Mouse (Mus musculus): Measurements from ENCODE around the gene 1700047I17Rik2. TPM values are rescaled to one million over a fixed set of nuclear protein-coding genes. Genes with fewer than 3 reads are reported as not detected.
"Not testable (repeated sequence)": the region's sequence is repeated elsewhere in the genome, so short reads cannot be mapped to it uniquely, and the experiment has no call there.

The 1700047I17Rik2 gene
- total RNA-seq (2015; ENCODE audit: low replicate concordance): 7.9 and 9.0 TPM in 2 replicates
- 1.1 and 2.0 TPM in 2 replicates for total RNA-seq (2017; ENCODE audit: low replicate concordance)

DNA sequence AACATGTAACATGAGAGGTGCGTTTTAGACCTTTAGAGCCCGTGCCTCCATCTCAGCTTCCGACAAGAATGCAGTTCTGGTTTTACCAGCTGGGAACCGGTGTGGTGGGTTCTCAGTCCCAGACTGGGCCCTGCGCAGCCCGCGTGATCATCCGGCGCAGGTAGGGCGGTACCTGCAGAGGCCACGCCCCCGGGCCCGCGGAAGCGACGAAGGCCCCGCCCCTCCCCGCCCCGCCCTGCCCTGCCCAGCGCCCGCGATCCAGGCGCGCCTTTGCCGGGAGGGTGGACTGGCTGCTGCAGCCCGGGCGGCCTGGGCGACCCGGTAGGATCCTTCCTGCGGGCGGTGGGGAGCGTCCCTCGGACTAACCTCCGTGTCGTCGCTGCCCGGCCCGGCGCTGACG lies at the start of gene 1700047I17Rik2:
Gene 1700047I17Rik2 (plus strand): TSS at position 287 of the 400 bp plus-strand sequence.
- peak; percentile 87 for ATAC-seq (replicated peaks; ENCODE audit: low FRiP score, poor library complexity, severe bottlenecking)

DNA sequence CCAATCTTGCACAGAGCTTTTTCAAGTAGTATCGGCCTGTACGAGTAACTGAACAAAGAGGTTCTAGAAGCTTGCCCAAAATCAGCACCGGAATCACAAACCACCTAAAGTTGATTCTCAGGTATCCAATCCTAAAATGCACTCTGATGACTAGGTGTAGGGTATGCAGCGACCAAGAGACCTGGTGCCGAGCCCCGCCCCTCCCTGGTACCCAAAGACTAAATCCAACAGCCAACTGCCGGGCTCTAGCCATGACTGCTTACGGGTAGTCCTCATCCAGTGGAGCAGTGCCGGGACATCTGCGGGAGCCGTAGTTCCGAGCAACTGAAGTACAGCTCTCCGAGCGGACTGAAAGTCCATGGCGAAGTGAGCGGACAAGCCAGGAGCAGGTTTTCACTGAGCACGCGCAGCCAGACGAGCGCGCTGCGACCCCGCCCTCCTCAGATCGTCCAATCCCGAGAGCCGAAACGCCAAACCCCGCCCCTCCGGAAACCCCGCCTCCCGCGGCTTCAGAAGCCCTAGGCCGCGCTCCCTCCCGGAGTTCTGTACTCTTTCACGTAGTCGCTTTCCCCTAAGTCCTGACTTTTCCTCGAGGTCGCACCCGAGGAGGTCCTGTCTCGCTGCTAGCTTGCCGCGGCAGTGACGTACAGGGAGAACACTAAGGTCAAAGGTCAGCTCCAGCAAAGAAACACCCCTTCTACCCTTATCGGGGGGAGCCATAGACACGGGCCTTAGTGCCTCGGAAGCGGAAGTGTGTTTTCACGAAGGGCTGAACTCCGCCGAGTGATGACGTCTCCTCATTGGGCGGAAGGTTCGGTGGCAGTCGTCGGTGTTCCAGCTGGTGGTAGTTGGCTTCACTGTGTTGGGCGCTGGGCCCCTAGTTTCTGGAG lies 44.6 kb upstream of the 1700047I17Rik2 start, which contains the start of gene Srp54b:
Gene Srp54b (plus strand): TSS at position 546 of the 890 bp plus-strand sequence.
- ATAC-seq (replicated peaks; ENCODE audit: low FRiP score, poor library complexity, severe bottlenecking): peak; percentile 94

DNA sequence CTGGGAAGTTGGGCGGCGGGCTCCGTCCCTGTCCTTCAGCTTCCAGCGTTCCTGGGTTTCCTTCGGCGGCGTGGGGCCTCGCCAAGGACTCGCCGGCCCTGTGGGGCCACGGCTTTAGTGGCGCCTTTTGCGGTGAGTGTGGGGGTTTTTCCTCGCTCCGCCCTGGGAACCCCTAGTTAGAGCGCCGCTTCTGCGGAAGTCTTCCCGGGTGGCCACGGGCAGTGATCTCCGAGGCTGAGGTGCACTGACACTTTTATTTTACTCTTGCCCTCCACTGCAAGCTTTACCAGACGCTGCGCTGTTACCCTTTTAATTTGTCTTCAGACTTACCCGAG lies 44.0 kb upstream of the 1700047I17Rik2 start:
- peak; percentile 38 for ATAC-seq (replicated peaks; ENCODE audit: low FRiP score, poor library complexity, severe bottlenecking)

DNA sequence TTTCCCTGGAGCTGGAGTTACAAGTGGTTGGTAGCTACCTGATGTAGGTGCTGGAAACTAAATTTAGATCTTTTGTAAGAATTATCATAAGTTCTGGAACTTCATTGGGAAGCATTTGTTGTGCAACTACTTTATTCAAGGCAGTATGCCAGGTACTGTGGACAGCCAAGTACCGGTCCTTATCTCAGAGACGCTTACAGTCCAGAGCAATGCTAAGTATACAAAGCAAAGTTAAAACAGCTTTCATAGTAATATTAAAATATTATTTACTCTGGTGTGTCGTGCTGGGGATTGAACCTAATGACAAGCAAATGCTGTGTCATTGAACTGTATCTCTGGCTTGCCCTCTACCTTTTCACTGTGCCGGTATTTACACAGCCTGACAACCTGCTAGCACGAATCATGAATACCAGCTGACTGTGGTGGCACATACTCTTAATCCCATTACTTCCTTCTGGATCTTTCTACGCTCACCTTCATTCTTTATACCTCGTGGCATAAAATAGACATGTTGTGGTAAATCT lies 32.3 kb upstream of the 1700047I17Rik2 start:
- ATAC-seq (replicated peaks; ENCODE audit: low FRiP score, poor library complexity, severe bottlenecking): not testable (repeated sequence)

- peak; percentile 78 for ATAC-seq (replicated peaks; ENCODE audit: low FRiP score, poor library complexity, severe bottlenecking)
These were observed 11.7 kb upstream of the 1700047I17Rik2 start for GRCm38 (mm10) chr12:55187686-55188085.

DNA sequence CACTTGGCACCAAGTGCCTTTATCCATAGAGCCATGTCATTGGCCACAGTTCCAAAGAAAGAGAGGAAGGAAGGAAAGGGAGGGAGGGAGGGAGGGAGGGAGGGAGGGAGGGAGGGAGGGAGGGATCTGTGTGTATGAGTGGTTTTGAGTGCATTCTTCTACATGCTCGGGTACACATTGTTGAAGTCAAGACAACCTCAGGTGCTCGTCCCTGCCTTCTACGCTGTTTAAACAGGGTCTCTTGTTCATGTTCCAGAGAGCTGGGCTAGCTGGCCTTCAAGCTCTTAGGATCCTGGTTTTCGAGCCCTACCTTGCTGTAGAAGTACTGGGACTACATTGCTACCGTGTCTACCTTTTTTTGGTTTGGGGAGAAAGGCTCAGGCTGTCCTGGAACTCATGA lies 10.3 kb upstream of the 1700047I17Rik2 start:
- not testable (repeated sequence) for ATAC-seq (replicated peaks; ENCODE audit: low FRiP score, poor library complexity, severe bottlenecking)

GRCm38 (mm10) chr12:55199799-55200198 lies 407 bp downstream of the 1700047I17Rik2 start:
- peak; percentile 80 for ATAC-seq (replicated peaks; ENCODE audit: low FRiP score, poor library complexity, severe bottlenecking)

GRCm38 (mm10) chr12:55212944-55213343 lies 13.6 kb downstream of the 1700047I17Rik2 start:
- ATAC-seq (replicated peaks; ENCODE audit: low FRiP score, poor library complexity, severe bottlenecking): 0 out of 2 replicates have a peak, but pooled peaks have one; percentile 9

- peak; percentile 94 for ATAC-seq (replicated peaks; ENCODE audit: low FRiP score, poor library complexity, severe bottlenecking)
These were observed 30.5 kb downstream of the 1700047I17Rik2 start, which contains the start of gene Srp54c for GRCm38 (mm10) chr12:55229626-55230519. Gene Srp54c, plus strand, starts transcription at chr12:55230168.

- ATAC-seq (replicated peaks; ENCODE audit: low FRiP score, poor library complexity, severe bottlenecking): peak; percentile 43
These were observed 31.1 kb downstream of the 1700047I17Rik2 start for GRCm38 (mm10) chr12:55230520-55230861.

- ATAC-seq (replicated peaks; ENCODE audit: low FRiP score, poor library complexity, severe bottlenecking): not testable (repeated sequence)
These were observed 42.9 kb downstream of the 1700047I17Rik2 start for GRCm38 (mm10) chr12:55242243-55242642.

DNA sequence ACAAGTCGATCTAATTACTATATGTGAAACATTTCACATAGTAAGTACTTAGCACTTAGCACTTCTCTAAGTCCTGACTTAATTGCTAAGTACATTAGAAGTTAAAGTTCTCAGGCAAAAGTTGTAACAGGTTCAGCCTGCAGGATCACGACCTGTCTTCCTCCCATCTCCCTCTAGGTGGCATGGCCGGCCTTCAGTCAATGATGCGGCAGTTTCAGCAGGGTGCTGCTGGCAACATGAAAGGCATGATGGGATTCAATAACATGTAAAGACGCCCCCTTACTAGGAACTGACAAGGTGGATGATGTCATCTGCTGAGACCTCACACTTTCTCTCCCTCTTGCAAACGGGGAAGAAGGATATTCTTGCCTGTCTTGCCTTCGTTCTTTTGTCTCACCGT lies 62.6 kb downstream of the 1700047I17Rik2 start:
- peak; percentile 84 for ATAC-seq (replicated peaks; ENCODE audit: low FRiP score, poor library complexity, severe bottlenecking)

DNA sequence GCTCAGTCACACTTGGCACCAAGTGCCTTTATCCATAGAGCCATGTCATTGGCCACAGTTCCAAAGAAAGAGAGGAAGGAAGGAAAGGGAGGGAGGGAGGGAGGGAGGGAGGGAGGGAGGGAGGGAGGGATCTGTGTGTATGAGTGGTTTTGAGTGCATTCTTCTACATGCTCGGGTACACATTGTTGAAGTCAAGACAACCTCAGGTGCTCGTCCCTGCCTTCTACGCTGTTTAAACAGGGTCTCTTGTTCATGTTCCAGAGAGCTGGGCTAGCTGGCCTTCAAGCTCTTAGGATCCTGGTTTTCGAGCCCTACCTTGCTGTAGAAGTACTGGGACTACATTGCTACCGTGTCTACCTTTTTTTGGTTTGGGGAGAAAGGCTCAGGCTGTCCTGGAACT lies 64.0 kb downstream of the 1700047I17Rik2 start:
- ATAC-seq (replicated peaks; ENCODE audit: low FRiP score, poor library complexity, severe bottlenecking): not testable (repeated sequence)

Other genes with a start within 250 kb of the 1700047I17Rik2 start
- gene Gm20403, start 213.1 kb upstream of the 1700047I17Rik2 start, total RNA-seq (2015; ENCODE audit: low replicate concordance): not detected in 2 replicates
- not detected in 2 replicates for gene Gm20403, start 213.1 kb upstream of the 1700047I17Rik2 start, total RNA-seq (2017; ENCODE audit: low replicate concordance)
- 80.5 and 122 TPM in 2 replicates for gene Baz1a, start 185.2 kb upstream of the 1700047I17Rik2 start, total RNA-seq (2015; ENCODE audit: low replicate concordance)
- gene Baz1a, start 185.2 kb upstream of the 1700047I17Rik2 start, total RNA-seq (2017; ENCODE audit: low replicate concordance): 52.7 and 55.5 TPM in 2 replicates
- gene 2700097O09Rik, start 119.5 kb upstream of the 1700047I17Rik2 start, total RNA-seq (2015; ENCODE audit: low replicate concordance): 30.0 and 31.1 TPM in 2 replicates
- 9.1 and 9.9 TPM in 2 replicates for gene 2700097O09Rik, start 119.5 kb upstream of the 1700047I17Rik2 start, total RNA-seq (2017; ENCODE audit: low replicate concordance)
- gene Srp54a, start 119.3 kb upstream of the 1700047I17Rik2 start, total RNA-seq (2015; ENCODE audit: low replicate concordance): 31.1 and 33.2 TPM in 2 replicates
- 74.0 and 116 TPM in 2 replicates for gene Srp54a, start 119.3 kb upstream of the 1700047I17Rik2 start, total RNA-seq (2017; ENCODE audit: low replicate concordance)
- 6.9 TPM in 1 of 2 replicates, not detected in the other for gene Fam177a, start 75.1 kb upstream of the 1700047I17Rik2 start, total RNA-seq (2015; ENCODE audit: low replicate concordance)
- 5.6 and 7.1 TPM in 2 replicates for gene Fam177a, start 75.1 kb upstream of the 1700047I17Rik2 start, total RNA-seq (2017; ENCODE audit: low replicate concordance)
- gene Srp54b, start 44.5 kb upstream of the 1700047I17Rik2 start, total RNA-seq (2015; ENCODE audit: low replicate concordance): 8.6 and 11.5 TPM in 2 replicates
- gene Srp54b, start 44.5 kb upstream of the 1700047I17Rik2 start, total RNA-seq (2017; ENCODE audit: low replicate concordance): 50.8 and 61.3 TPM in 2 replicates
- gene Srp54c, start 30.6 kb downstream of the 1700047I17Rik2 start, total RNA-seq (2015; ENCODE audit: low replicate concordance): 18.8 and 24.7 TPM in 2 replicates
- gene Srp54c, start 30.6 kb downstream of the 1700047I17Rik2 start, total RNA-seq (2017; ENCODE audit: low replicate concordance): 29.8 and 35.9 TPM in 2 replicates
- gene 1110008L16Rik, start 100.0 kb downstream of the 1700047I17Rik2 start, total RNA-seq (2015; ENCODE audit: low replicate concordance): 11.9 and 13.8 TPM in 2 replicates
- 4.0 and 7.2 TPM in 2 replicates for gene 1110008L16Rik, start 100.0 kb downstream of the 1700047I17Rik2 start, total RNA-seq (2017; ENCODE audit: low replicate concordance)
- 6.7 and 13.3 TPM in 2 replicates for gene Ppp2r3c, start 103.4 kb downstream of the 1700047I17Rik2 start, total RNA-seq (2015; ENCODE audit: low replicate concordance)
- gene Ppp2r3c, start 103.4 kb downstream of the 1700047I17Rik2 start, total RNA-seq (2017; ENCODE audit: low replicate concordance): 7.4 and 9.6 TPM in 2 replicates
- gene Psma6, start 184.6 kb downstream of the 1700047I17Rik2 start, total RNA-seq (2015; ENCODE audit: low replicate concordance): 66.3 and 98.4 TPM in 2 replicates
- gene Psma6, start 184.6 kb downstream of the 1700047I17Rik2 start, total RNA-seq (2017; ENCODE audit: low replicate concordance): 99.5 and 111 TPM in 2 replicates